Mouse (Mus musculus): ENCODE data around the gene Tnrc6b.

- TF ChIP-seq USF1 (IDR thresholded peaks at IDR 0.05; ENCODE audit: low read depth), result no peak
- TF ChIP-seq TCF3 (IDR thresholded peaks at IDR 0.05; ENCODE audit: insufficient read length, low read depth), result no peak
- no peak for TF ChIP-seq CEBPB (IDR thresholded peaks at IDR 0.05; ENCODE audit: insufficient read depth, poor library complexity, severe bottlenecking)
- TF ChIP-seq SRF (IDR thresholded peaks at IDR 0.05; ENCODE audit: control insufficient read depth, insufficient read length, low read depth), result no peak
- TF ChIP-seq POLR2A (IDR thresholded peaks at IDR 0.05; ENCODE audit: insufficient read length, low read depth), result no peak
- no peak for TF ChIP-seq MAX (IDR thresholded peaks at IDR 0.05; ENCODE audit: low read depth)
- no peak for TF ChIP-seq TCF12 (IDR thresholded peaks at IDR 0.05; ENCODE audit: insufficient read depth, poor library complexity, severe bottlenecking)
- TF ChIP-seq REST (IDR thresholded peaks at IDR 0.05; ENCODE audit: insufficient read depth, insufficient read length), result no peak
Observed at GRCm38 (mm10) chr15:80924211-80924610, 213.1 kb downstream of the Tnrc6b start.
